Mouse (Mus musculus): ENCODE results near the gene Gm12830. TPM values are rescaled to one million over a fixed set of nuclear protein-coding genes. Genes with fewer than 3 reads are reported as not detected.

Gene Gm12830
- not detected in 2 replicates for polyA plus RNA-seq (2015; fragmentation: Nextera tagmentation; extraction: Ambion mirVana)

DNA sequence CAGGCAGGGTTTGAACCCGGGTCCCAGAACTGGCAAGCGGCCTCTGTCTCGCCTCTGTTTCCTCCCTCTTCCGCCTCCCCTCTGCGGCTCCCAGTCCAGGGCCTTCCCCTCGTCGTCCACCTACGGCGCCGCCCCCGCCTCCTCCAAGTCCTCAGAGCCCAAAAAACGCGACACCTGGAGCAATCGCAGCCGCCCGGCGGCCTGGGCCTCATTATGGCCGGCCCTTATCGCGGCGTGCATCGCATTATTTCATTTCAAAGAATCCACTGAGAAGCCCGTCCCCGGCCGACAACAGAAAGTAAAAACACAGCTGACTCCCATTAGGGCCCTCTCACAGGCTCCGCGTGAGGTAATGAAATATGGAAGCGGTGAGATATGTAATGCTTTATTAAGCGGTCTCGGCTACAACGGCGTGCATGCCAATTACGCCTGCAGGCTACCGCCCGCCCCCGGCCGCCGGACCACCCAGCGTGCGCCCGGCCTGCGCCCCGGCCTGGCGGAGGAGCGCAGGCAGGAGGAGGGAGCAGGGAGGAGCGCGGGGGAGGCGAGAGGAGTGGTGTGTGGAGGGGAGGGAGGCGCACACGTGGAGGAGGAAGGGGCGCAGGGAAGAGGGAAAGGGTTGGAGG is at the start of gene Gm12830:
Gene Gm12830 (plus strand): TSS at position 156 of the 626 bp plus-strand sequence.
- Histone ChIP-seq H3K4me1 (replicated peaks) (peaks cover 7% of the 10 kb centered on the region), H3K4me3 (replicated peaks) (peak within 1 kb of the TSS; percentile 43), H3K9me3 (no peaks in the 10 kb centered on the region), H3K9ac (peak within 1 kb of the TSS; percentile 18; the same call in 1 of the 2 replicates), H3K27ac (peak within 1 kb of the TSS; percentile 54; the same call in 1 of the 2 replicates), H3K27me3 (replicated peaks) (peaks cover 8% of the 10 kb centered on the region; the same call in 1 of the 2 replicates), H3K4me2 (replicated peaks) (peak within 1 kb of the TSS; percentile 80), H3K36me3 (no peaks in the 10 kb centered on the region)
- 1% methylated on average over 51 of the region's 51 CpGs for WGBS
- peak; percentile 89 for ATAC-seq

DNA sequence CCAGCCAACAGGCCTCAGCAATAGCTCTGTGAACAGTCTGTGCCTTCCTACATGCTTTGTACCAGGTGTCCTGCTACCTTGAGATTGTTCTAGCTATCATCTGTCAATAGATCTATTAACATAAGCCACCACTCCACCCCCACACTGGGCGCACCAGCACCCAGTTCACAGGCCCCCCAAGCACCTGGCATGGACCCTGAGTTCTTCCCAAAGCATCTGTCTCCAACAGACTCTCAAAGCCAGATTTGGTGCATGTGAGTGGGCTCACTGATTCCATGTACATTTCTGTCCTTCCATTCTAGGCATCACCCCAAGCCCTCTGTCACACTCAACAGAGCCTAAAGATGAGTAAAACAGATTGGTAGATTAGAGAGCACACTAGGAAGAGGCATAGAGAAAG is 48.2 kb upstream of the Gm12830 start:
- no peak for ATAC-seq
- Histone ChIP-seq H3K27me3 (replicated peaks) (no peaks in the 10 kb centered on the region), H3K36me3 (no peaks in the 10 kb centered on the region), H3K4me2 (replicated peaks) (no peak overlapping the region), H3K4me3 (replicated peaks) (no peak overlapping the region), H3K27ac (no peak overlapping the region), H3K9ac (no peak overlapping the region), H3K4me1 (replicated peaks) (no peaks in the 10 kb centered on the region), H3K9me3 (no peaks in the 10 kb centered on the region)
- 90% methylated on average over 1 of the region's 1 CpGs for WGBS

DNA sequence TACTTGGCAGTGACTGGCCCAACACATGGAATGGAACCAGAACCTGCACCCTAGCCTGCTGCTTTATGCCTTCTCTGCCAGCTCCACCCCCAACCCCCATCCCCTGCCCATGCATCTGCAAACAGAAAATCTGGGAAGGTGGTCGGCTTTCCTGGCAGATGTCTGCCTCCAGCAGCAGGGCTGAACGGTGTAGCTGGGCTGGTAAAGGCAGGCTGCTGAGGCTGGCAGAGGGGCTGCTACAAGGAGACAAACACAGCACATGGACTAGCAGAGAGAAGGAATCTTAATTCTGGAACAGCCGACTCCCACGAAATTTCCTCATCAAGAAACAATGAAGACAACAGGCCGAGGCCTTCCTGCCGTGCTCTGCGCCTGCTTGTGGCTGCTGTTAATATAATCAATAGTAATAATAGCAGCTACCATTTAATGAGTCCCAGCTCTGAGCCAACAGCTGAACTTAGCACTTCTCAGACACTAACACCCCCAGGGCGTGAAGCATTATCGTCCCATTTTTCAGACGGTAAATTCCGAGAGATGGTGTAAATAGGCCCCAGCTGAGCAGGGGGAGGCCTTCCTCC is 43.8 kb upstream of the Gm12830 start:
- Histone ChIP-seq H3K4me3 (replicated peaks) (no peak overlapping the region), H3K27ac (no peak overlapping the region), H3K36me3 (no peaks in the 10 kb centered on the region), H3K4me2 (replicated peaks) (no peak overlapping the region), H3K27me3 (replicated peaks) (no peaks in the 10 kb centered on the region), H3K4me1 (replicated peaks) (peaks cover 17% of the 10 kb centered on the region), H3K9ac (no peak overlapping the region), H3K9me3 (no peaks in the 10 kb centered on the region)
- 67% methylated on average over 11 of the region's 11 CpGs for WGBS
- ATAC-seq: no peak

DNA sequence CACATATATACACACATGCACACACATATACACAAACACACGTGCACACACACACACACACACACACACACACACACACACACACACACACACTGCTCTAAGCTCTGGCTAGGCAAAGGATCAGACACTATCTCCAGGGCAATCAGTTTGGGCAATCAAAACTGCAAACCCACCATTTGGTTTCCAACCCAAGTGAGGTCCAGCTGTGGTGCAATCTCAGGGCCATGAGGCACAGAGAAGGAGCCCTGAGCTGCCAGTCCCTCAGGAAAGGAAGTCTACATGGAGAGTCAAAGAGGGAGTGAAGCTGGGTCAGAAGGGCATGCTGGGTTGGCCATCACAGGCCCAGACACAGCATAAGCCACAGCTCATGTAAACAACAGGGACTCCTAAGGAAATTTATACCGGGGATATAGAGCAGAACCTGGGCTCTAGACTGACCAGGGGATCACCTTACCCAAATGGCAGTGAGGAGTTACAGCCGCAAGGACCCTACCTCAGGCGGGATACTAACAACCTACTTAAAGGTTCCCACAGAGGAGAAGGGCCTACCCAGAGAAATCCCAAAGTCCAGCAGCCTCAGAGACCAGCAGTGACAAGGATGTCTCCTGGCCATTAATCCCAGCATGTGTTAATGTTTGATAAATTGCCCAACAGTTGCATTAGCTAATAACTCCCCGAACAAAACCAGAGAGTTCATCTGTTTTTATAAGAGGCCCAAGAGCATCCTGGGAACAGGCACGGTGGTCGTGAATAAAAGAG is 42.6 kb upstream of the Gm12830 start:
- no peak overlapping the region for H3K9ac ChIP-seq
- no peak overlapping the region for H3K27ac ChIP-seq
- H3K36me3 ChIP-seq: no peaks in the 10 kb centered on the region
- no peaks in the 10 kb centered on the region for H3K27me3 ChIP-seq (replicated peaks)
- 35% methylated on average over 7 of the region's 7 CpGs for WGBS
- no peak overlapping the region for H3K4me2 ChIP-seq (replicated peaks)
- H3K9me3 ChIP-seq: no peaks in the 10 kb centered on the region
- peaks cover 17% of the 10 kb centered on the region for H3K4me1 ChIP-seq (replicated peaks)
- no peak for ATAC-seq
- no peak overlapping the region for H3K4me3 ChIP-seq (replicated peaks)

DNA sequence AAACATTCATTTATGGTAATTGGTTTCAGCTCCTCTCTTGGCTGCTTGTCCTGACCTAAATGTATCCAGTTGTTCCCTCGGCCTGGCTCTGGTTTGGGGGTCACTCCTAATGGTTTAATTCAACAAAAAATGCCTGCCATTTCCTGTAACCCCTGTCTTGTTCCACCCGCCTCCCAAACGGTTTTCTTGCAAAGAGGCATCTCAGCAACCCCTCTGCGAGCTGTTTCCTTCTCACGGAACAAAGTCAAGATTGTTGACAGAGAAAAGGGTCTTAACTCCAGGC is 42.1 kb upstream of the Gm12830 start:
- WGBS: 22% methylated on average over 5 of the region's 5 CpGs
- Histone ChIP-seq H3K4me2 (replicated peaks) (no peak overlapping the region), H3K4me3 (replicated peaks) (no peak overlapping the region), H3K36me3 (no peaks in the 10 kb centered on the region), H3K4me1 (replicated peaks) (peaks cover 17% of the 10 kb centered on the region), H3K9ac (no peak overlapping the region), H3K27me3 (replicated peaks) (no peaks in the 10 kb centered on the region), H3K27ac (no peak overlapping the region), H3K9me3 (no peaks in the 10 kb centered on the region)
- ATAC-seq: peak; percentile 50

DNA sequence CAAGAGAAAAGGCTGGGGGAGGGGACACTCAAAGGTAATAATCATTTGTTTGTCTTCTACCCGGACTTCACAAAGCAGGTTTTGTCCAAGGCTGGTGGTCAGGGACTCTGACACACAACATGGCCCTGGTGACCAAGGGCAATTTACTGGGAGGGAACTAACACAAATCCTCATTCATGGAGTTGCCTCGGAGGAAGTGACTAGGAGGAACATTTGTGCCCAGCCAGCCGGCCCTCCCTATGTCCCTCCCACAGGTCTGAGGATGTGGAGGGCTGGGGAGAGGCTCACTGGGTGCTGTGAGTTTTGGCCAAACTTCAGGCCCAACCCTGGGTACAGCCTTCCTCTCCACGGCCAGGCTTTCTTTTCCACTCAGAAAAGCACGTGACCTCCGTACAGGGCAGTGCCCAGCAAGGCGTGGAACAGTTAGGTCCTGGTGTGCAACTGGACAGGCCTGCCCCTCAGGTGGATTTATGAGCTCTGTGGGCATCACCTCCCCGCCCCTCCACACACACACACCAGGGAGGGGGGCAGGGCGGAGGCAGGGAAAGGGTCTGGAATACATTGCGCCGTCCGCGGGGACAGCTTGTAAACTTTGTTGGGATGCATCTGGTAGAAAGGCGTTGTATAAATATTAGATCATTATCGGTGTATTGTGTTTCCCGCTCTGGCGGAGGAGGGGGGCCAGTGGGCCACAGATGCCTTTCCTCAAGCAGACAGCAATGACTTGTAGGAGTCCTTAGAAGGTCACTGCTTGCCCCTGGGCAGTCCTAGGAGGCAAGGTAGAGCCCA is 41.6 kb upstream of the Gm12830 start:
- Histone ChIP-seq H3K36me3 (no peaks in the 10 kb centered on the region), H3K4me3 (replicated peaks) (no peak overlapping the region), H3K4me1 (replicated peaks) (peaks cover 17% of the 10 kb centered on the region), H3K4me2 (replicated peaks) (peak overlapping the region; percentile 34), H3K9ac (no peak overlapping the region), H3K27ac (no peak overlapping the region; the same call in 1 of the 2 replicates), H3K9me3 (no peaks in the 10 kb centered on the region), H3K27me3 (replicated peaks) (no peaks in the 10 kb centered on the region; the same call in 1 of the 2 replicates)
- WGBS: 23% methylated on average over 17 of the region's 17 CpGs
- ATAC-seq: peak; percentile 73

DNA sequence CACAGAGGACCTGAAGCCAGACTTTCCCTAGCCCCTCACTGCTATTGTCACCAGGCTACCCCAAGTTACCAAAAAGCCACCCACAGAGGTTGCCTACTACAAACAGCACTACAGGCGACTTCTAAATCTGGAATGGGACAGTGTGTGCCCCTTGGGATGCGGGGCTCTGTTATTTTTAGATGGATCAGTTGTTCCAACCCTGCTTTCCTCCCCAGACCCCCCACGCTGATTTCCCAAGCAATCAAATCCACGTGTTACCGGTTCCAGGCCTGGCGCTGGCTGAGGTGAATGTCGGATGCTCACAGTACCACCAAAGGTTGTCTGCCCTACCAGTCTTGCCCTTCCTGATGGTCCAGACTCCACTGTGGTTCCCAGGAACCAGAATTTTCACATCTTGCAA is 38.7 kb upstream of the Gm12830 start:
- no peak overlapping the region for H3K4me2 ChIP-seq (replicated peaks)
- no peaks in the 10 kb centered on the region; the same call in 1 of the 2 replicates for H3K27me3 ChIP-seq (replicated peaks)
- ATAC-seq: no peak
- WGBS: 78% methylated on average over 7 of the region's 7 CpGs
- H3K9ac ChIP-seq: no peak overlapping the region
- H3K27ac ChIP-seq: no peak overlapping the region
- no peak overlapping the region for H3K4me3 ChIP-seq (replicated peaks)
- no peaks in the 10 kb centered on the region for H3K36me3 ChIP-seq
- peaks cover 17% of the 10 kb centered on the region for H3K4me1 ChIP-seq (replicated peaks)
- H3K9me3 ChIP-seq: no peaks in the 10 kb centered on the region

DNA sequence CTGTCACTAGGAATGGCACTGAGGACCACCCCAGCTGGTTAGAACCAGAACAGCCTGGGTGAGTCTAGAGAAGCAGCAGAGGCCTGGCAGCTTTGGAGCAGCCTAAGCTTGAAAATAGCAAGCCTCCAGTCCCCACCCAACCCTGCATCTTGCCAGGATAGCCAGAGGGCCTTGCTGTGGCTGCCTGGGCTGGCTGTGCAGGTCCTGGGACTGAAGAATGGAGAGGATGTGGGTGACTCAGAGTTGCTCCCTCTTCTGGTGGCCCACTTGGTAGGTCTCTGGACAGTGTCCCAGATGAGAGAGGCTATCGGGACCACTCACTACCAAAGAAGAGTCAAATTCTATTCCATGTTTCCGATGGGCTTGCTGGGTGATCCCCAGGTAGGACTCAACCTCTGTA is 36.8 kb upstream of the Gm12830 start:
- no peak overlapping the region for H3K9ac ChIP-seq
- H3K4me3 ChIP-seq (replicated peaks): no peak overlapping the region
- 88% methylated on average over 2 of the region's 2 CpGs for WGBS
- H3K27ac ChIP-seq: no peak overlapping the region
- no peaks in the 10 kb centered on the region for H3K9me3 ChIP-seq
- no peaks in the 10 kb centered on the region for H3K36me3 ChIP-seq
- no peak for ATAC-seq
- no peaks in the 10 kb centered on the region; the same call in 1 of the 2 replicates for H3K27me3 ChIP-seq (replicated peaks)
- H3K4me1 ChIP-seq (replicated peaks): peaks cover 7% of the 10 kb centered on the region
- H3K4me2 ChIP-seq (replicated peaks): no peak overlapping the region

DNA sequence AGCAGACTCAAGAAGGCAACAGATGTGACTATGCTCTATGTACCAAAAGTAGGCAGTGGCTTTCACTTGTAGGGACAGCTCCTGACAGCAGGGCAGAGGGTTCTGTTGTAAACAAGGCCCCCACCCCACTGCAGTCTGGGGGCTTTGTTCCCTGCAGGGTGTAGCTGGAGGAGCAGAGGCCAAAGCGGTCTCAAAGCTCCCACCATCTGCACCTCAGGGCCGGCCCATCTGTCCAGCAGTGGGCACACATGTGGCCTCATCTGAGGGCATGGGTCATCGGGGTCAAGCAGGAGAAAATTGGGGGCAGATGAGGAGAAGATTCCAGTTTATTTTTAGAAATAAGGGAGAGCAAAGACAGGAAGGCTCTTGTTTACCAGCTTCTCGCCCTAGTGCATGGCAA is 32.7 kb upstream of the Gm12830 start:
- H3K36me3 ChIP-seq: no peaks in the 10 kb centered on the region
- no peak overlapping the region for H3K4me2 ChIP-seq (replicated peaks)
- H3K4me3 ChIP-seq (replicated peaks): no peak overlapping the region
- 54% methylated on average over 4 of the region's 4 CpGs for WGBS
- H3K4me1 ChIP-seq (replicated peaks): no peaks in the 10 kb centered on the region
- H3K27ac ChIP-seq: no peak overlapping the region
- no peaks in the 10 kb centered on the region; the same call in 1 of the 2 replicates for H3K27me3 ChIP-seq (replicated peaks)
- H3K9me3 ChIP-seq: no peaks in the 10 kb centered on the region
- H3K9ac ChIP-seq: no peak overlapping the region
- ATAC-seq: no peak

DNA sequence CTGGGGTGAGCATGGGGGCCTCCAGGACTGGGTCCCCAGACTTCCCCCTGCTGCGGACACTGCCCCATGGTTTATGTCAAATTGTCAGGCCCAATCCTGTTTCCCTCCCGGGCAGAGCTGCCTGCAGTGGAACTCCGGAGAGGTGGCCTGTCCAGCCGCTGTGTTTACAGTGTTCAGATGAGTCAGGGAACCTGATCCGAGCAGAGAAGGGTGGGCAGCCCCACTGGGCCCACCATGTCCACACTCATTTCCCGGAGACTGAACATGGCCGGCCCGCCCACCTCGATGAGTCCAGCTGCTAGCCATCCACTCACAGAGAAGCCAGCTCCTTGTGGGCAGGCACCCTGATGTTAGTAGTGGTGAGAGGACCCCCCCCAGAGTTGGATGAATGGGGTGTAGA is 29.9 kb upstream of the Gm12830 start:
- Histone ChIP-seq H3K4me2 (replicated peaks) (no peak overlapping the region), H3K4me3 (replicated peaks) (no peak overlapping the region), H3K36me3 (no peaks in the 10 kb centered on the region), H3K9ac (no peak overlapping the region), H3K4me1 (replicated peaks) (no peaks in the 10 kb centered on the region), H3K27me3 (replicated peaks) (no peaks in the 10 kb centered on the region), H3K27ac (no peak overlapping the region), H3K9me3 (no peaks in the 10 kb centered on the region)
- no peak for ATAC-seq
- 39% methylated on average over 9 of the region's 9 CpGs for WGBS

DNA sequence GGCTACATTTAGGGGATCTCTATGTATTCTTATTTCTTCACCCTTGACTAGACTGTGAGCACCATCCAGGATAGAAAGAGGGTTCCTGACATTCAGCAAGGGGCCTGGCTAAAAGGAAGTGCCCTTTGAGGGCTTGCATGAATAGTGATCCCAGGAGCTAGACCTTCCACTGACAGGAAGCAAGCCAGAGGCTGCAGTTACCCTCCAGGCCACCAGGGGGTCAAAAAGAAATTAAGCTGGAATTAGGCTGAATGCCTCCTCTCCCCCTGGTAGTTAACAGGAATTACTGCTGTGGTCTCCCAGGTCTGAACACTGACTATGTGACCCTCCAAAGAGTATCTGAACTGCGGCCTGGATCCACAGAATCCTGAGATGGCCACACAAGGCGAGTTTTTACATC is 27.7 kb upstream of the Gm12830 start:
- no peaks in the 10 kb centered on the region for H3K36me3 ChIP-seq
- H3K9me3 ChIP-seq: no peaks in the 10 kb centered on the region
- WGBS: 94% methylated on average over 2 of the region's 2 CpGs
- H3K9ac ChIP-seq: no peak overlapping the region
- no peak overlapping the region for H3K4me3 ChIP-seq (replicated peaks)
- no peak overlapping the region for H3K27ac ChIP-seq
- H3K4me2 ChIP-seq (replicated peaks): no peak overlapping the region
- ATAC-seq: no peak
- H3K27me3 ChIP-seq (replicated peaks): no peaks in the 10 kb centered on the region
- no peaks in the 10 kb centered on the region for H3K4me1 ChIP-seq (replicated peaks)

DNA sequence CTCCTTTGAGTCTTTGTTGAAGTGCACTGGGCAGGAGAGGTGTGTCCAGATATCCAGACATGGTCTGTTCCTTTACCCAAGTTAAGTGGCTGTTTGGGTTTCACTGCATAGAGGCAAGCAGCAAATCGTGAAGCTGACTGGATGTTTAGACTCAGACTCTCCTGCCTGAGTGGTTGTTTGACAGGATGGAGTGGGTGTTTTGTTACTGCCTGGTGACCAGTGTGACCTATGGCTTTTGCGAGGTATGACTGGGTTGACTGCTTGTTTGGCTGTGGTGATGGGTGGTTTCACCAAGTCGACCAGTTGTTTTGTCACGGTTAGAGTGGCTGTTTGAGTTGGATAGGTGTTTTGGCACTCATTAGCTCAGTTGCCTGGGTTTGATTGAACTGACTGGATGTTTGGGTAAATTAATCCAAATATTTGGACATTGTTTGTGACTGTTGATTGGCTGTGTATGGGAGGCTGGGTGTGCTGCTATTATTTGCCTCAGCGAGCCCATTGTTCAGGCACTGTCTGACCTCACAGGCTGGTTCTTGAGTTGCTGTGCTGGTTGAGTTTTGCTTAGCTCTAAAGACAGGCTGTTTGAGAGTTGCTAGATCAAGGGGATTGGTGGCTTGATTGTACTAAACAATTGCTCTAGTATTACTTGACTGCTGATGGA is 24.1 kb upstream of the Gm12830 start:
- H3K4me3 ChIP-seq (replicated peaks): no peak overlapping the region
- H3K9me3 ChIP-seq: no peaks in the 10 kb centered on the region
- H3K4me2 ChIP-seq (replicated peaks): no peak overlapping the region
- H3K27me3 ChIP-seq (replicated peaks): peaks cover 8% of the 10 kb centered on the region
- H3K27ac ChIP-seq: no peak overlapping the region
- no peaks in the 10 kb centered on the region for H3K36me3 ChIP-seq
- H3K4me1 ChIP-seq (replicated peaks): no peaks in the 10 kb centered on the region
- no peak overlapping the region for H3K9ac ChIP-seq
- ATAC-seq: no peak
- 35% methylated on average over 5 of the region's 5 CpGs for WGBS

Data from intestine, embryonic 15.5 days (tissue).